Mouse (Mus musculus) v-Abl transformed pro-B cells (cell line): ENCODE results near the gene Arhgap27.

Experiments
- in situ Hi-C, 2 experiments: fragments of 400-800 bp; cut with MboI; formaldehyde crosslinking; loops; one replicate each; pipeline ENCODE4 v1.15.1; 2025; ENCODE audit not compliant: unreplicated experiment in 2 of 2

Arhgap27 gene

GRCm38 (mm10) chr11:103358316-103358715 is 5.2 kb downstream of the Arhgap27 start:
- in situ Hi-C loops: loop anchor here (5.0 kb wide), 2 partner anchors 39 to 54 kb away; partner anchors contain the start of gene Plekhm1 (in 1 of the 2)

DNA sequence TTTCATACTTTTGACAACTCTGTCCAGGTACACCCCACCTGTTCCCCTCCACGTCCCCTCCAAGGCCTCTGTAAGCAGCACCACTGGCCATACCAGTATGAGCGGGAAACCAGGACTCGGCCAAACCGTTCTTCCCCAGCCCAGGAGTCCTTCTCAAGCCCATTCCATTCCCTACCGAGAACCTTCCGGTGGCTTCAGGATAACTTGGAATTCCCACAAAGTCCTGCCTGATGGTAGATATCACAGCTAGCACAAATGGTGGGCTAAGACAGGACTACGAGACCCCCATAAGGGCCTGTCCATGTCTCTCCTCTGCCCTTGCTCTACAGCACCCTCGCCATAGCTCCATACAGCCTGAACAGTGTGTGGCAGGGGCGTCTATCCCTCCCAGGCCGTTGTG is 5.8 kb downstream of the Arhgap27 start:
- in situ Hi-C loops: loop anchor here (5.0 kb wide), 2 partner anchors 40 to 55 kb away; partner anchors contain the start of gene Plekhm1 (in 1 of the 2)

DNA sequence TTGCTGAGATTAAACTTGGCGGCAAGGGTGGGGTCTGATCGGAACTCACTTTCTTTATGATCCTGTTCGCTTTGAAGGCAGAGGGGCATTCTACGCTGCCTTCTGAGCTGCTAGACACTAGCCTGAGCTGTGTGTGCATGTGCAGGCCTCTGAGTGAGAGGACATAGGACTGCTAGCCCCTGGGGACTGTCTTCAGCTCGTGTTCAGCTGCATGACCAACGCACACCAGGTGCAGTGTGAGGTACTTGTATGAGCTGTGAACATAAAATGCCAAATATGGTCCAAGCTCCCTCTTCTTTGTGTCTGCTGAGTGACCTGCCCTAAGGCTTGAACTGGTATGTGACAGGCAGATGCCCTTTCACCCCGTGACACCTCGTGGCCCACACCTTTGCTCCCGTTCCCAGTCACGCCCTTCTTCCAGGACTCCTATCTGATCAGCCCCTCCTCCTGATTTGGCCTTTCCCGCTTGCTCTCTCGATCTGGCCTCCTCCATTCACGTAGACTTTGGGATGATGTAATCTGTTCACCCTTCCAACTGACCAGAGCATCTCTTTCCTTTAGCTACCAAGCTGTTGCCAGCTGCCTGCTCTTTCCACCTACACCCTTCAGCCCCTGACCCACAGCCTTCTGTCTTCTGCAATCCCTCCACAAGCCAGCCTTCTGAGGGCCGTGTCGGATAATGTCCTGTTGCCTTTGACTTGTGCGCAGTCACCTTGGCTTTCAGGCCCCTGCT is 6.4 kb downstream of the Arhgap27 start:
- in situ Hi-C loops: loop anchor here (5.0 kb wide), 2 partner anchors 40 to 55 kb away; partner anchors contain the start of gene Plekhm1 (in 1 of the 2)

DNA sequence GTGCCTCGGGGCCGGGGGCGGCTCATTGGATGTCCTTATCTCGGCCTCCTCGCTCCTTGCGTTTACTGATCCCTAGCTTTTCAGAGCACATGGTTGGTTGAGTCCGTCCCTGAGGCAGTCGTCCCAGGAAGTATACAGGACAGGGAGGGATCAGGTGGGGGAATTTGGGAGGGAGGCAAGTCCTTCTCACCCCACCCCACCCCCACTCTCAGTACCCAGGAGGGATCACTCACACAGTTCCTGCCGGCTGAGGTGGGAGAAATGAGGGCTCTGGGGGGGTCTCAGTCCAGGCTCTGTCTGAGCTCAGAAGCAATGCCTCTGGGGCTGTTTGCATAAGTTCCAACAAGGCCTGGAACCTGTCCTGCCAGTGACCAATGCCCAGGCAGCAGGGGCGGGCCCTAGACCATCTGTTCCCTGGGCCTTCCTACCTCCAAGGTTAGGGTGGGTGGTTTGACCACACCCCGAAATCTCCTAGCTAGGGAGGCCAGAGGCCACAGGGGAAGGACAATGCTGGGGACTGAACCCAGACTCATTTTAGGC is 7.4 kb downstream of the Arhgap27 start:
- in situ Hi-C loops: loop anchor here (5.0 kb wide), 2 partner anchors 41 to 56 kb away; partner anchors contain the start of gene Plekhm1 (in 1 of the 2)

GRCm38 (mm10) chr11:103355251-103355650 is 8.2 kb downstream of the Arhgap27 start:
- in situ Hi-C loops: loop anchor here (5.0 kb wide), 2 partner anchors 42 to 57 kb away; partner anchors contain the start of gene Plekhm1 (in 1 of the 2)

DNA sequence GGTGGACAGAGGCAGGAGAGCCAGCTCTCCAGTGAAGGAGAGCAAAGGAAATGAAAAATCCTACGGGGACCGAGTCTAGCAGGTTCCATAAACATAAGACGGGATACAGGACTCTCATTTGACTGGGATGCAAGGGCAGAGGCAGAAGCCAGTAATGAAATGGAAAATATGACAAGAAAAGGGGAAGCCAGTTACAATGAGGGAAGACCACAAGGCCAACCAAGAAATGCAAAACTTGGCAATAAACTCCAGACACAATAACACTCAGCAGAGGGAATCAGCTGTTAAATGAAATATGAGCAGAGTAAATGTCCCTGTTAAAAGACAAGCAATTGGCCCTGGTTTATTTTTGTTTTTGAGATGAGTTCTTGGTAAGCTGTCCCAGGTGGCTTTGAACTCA is 9.5 kb downstream of the Arhgap27 start:
- in situ Hi-C loops: no loop called here

DNA sequence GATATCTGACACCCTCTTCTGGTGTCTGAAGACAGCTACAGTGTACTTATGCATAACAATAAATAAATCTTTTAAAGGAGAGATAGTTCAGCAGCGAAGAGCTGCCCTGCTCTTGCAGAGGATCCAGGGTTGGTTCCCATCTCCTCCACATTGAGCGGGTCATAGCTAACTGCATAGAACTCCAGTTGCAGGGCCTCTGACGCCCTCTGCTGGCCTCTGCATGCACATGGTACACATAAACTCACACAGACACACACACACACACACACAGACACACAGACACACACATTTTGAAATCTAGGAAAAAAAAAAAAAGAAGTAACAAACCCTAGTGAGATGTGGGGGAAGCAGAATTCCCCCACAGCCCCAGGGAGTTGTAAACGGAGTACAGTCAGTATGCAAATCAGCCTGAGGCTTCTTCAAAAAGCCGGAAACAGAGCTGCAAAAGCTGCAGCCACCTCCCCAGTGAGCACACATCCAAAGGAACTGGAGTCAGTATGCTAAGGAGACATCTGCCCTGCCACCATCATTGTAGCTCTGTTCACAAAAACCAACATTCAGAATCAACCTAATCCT is 11.2 kb downstream of the Arhgap27 start:
- in situ Hi-C loops: no loop called here

- in situ Hi-C loops: no loop called here
These were observed 12.7 kb downstream of the Arhgap27 start for GRCm38 (mm10) chr11:103350711-103351315.

GRCm38 (mm10) chr11:103349699-103350098 is 13.8 kb downstream of the Arhgap27 start:
- in situ Hi-C loops: loop anchor here in 1 of 2 experiments (25.0 kb wide), 1 partner anchor 563 kb away; no protein-coding TSS in a partner anchor

DNA sequence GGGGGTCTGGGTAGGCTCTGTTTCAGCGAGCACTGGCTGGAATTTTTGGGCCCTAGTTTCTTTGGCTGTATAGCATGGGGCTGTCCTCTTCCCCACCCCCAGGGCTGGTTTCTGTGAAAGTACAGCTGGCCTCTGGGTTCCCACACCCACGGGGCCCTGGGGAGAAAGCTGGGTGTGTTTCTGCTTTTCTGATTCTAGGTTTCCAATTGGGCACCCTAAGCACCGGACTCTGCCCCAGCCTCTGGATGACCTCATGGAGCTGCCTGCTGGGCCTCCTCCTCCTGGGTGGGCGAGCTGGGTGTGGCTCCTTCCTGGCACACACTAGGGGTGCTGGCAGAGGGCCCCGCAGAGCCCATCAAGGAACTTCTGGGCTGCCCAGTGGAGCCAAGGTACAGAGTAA is 16.8 kb downstream of the Arhgap27 start:
- in situ Hi-C loops: loop anchor here in 1 of 2 experiments (25.0 kb wide), 1 partner anchor 566 kb away; no protein-coding TSS in a partner anchor

- in situ Hi-C loops: loop anchor here in 1 of 2 experiments (25.0 kb wide), 1 partner anchor 566 kb away; no protein-coding TSS in a partner anchor
These were observed 17.3 kb downstream of the Arhgap27 start for GRCm38 (mm10) chr11:103346236-103346635.

DNA sequence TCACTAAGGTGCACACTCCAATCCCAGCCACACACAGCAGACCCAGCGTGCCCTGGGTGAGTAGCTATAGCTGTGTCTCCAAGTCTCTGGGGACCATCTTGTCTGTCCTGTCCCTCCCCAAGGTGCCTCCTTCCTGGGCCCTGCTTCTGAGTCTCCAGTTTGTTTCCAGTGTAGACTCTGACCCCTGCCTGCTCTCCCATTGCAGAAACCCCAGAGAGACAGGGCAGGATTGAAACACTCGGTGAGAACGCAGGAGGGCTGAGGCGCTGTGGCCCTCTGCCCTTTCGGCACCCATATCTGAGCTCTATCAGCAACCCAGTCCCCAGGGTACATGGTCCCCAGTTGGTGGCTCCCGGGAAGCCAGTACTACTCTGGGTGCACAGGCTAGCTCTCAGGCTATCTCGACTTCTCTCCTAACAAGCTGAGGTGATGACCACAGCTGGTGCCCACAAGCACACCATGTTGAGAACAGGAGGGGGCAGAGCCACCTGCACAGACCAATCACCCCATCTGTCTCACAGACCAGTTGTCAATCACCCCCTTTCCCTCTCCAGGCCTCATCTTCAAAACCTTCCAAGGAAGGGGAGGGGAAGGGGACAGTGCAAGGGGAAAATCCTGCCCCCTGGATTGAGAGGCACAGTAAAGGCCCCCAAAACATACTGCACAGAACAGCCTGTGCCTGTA is 17.9 kb downstream of the Arhgap27 start:
- in situ Hi-C loops: loop anchor here in 1 of 2 experiments (25.0 kb wide), 1 partner anchor 567 kb away; no protein-coding TSS in a partner anchor

DNA sequence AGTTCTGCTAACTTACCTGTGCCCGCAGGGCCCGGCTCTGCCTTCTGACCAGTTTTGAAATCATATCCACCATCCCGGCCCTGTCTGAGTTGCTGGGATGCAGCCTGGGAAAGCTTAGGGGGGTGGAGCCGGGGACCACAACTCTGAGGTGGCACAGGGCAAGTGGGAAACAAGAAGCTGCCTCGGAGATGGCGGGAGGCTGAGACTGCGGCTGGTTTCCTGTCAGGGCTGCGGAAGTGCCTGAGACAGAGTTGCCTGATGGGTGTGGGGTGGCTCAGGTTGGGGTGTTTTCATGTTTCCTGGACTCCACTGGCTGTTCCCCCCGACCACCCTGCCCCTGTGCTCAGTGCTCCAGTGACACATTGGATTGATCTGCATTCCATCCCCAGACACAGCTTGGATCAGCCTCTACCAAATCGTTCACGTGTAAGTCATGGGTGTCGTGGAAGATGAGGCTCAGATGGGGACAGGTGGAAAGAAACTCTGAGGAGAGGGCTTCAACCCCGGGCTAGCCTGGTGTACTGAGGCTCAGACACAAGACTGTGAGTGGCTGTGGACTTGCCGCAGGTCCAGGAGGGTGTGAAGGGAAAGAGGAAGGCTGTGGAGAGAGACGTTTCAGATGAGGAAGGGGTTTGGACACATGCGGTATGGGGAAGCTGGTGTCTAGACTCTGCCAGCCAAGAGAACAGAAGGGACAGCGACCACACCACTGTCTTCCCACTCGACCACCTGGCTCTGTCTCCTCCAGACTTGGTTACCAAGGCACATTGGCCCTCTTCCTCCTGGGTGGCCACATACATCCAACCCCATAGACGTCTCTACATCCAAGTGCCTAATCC is 18.8 kb downstream of the Arhgap27 start:
- in situ Hi-C loops: loop anchor here in 1 of 2 experiments (25.0 kb wide), 1 partner anchor 568 kb away; no protein-coding TSS in a partner anchor

DNA sequence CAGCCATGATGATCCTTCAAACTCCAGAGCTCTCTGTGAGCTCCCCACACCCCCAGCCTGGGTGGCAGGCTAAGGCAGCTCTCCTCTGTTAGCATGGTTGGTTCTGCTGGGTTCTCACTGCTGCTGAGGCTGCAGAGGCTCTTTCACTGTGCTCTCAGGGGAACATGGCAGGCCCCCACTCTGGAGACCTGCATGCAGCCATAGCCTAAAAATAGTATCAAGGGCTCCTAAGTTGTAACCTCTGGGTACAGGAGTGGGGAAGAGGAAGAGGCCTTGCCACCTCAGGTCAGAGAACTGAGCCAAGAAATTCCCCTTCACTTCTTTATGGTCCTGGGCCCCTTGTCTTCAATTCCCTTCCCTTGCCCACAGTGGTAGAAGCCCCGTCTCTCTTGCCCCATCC is 19.6 kb downstream of the Arhgap27 start:
- in situ Hi-C loops: loop anchor here in 1 of 2 experiments (25.0 kb wide), 1 partner anchor 568 kb away; no protein-coding TSS in a partner anchor

DNA sequence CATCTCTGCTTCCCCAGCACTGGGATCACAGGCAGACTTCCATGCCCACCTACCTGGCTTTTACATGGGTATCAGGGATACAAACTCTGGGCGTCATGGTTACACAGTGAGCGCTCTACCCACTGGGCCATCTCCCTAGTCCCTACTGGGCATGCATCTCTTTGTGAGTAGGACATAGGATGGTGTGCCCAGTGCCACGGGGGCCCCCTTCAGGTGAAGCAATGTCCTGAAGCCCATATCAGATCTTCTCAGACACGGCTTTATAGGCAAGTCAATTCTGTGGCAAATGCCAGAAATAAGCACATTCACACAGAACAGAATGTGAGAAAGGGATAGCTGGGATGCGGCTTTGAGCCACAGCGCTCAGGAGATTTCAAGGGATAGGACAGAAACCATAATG is 20.4 kb downstream of the Arhgap27 start:
- in situ Hi-C loops: loop anchor here in 1 of 2 experiments (25.0 kb wide), 1 partner anchor 569 kb away; no protein-coding TSS in a partner anchor

DNA sequence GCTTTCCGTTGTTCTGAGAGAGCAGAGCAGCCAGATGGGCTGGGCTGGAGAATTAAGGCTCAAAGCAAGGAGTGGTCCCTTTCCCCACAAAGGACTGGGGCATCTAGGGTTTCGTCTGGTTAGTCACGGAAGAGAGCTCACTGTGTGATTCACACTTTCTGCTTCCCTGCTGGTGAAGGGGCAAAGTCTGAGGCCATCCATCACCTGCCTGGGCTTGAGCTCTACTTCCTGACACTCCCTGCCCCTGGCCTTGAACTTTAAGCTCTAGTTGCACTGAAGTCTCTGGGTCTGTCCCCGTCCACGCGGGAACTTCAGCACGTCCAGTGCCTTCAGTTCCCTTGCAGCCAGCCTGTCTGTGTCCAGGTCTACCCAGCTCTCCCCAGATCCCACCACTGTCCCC is 22.8 kb downstream of the Arhgap27 start:
- in situ Hi-C loops: loop anchor here in 1 of 2 experiments (25.0 kb wide), 1 partner anchor 572 kb away; no protein-coding TSS in a partner anchor

DNA sequence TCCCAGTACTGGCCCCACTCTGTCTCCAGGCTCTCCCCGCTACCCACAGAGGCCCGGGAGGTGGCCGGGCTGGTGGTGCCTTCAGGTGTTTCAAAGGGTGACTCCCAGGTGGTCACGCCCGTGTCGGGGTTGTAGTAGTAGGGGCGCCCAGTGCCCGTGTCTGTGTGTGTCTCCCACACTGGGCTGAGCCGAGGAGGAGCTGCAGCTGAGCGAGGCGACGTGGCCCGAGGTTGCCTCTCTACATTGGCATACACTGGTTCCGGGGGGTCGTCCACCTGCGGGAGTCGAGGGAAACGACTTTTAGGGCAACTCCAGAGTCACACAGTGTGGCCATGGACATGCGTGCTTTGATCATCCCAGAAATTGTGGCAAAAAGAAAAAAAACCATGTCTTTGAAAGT is 23.4 kb downstream of the Arhgap27 start:
- in situ Hi-C loops: loop anchor here in 1 of 2 experiments (25.0 kb wide), 1 partner anchor 572 kb away; no protein-coding TSS in a partner anchor

DNA sequence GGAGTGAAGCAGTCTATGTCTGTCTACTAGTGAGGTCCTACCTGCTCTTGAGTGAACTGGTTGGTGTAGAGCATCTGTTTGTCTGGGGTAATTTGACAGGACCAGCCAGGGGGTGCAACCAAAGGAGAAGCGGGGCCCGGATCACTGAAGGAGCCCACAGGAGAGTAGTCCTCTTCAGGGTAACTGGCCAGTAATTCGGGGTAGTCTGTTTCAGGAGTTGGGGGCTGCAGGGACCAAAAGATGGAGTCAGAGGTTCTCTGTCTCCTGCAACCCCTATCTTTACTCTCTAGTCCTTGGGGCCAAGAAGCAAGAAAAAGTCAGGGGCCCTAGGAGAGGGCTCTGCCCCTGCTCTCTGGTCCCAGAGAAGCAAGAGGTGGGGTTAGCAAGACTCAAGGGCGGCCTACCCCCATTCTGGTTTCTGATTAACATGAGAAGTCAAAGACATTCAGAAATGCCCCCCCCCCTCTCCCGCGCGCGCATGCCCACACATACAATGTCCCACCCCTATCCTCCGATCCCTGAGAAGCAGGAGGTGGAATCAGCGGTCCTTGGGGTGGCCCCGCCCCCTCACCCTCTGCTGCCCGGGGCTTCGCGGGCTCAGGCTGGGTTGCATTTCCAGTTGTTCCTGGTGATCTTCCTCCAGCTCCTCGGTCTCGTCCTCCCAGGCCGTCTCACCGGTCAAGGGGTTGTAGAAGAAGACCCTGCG is 23.9 kb downstream of the Arhgap27 start:
- in situ Hi-C loops: loop anchor here (10.0 to 25.0 kb wide), 4 partner anchors 55 to 573 kb away; no protein-coding TSS in a partner anchor
